Mouse (Mus musculus) left cerebral cortex, postnatal 10 days (tissue): ENCODE results near the gene Fam169a. TPM values are rescaled to one million over a fixed set of nuclear protein-coding genes. Genes with fewer than 3 reads are reported as not detected.
"Not testable (repeated sequence)": the region's sequence is repeated elsewhere in the genome, so short reads cannot be mapped to it uniquely, and the experiment has no call there.

ENCODE experiments used
- DNase-seq, 2 experiments: peaks; one replicate each; pipeline ENCODE4 v3.0.0; 2021 to 2022; ENCODE audit warnings: low spot score in 2 of 2, mixed read lengths in 1 of 2; ENCODE audit errors: extremely low spot score in 1 of 2
- intact Hi-C: fragments of 180-260 bp; cut with DNase I; formaldehyde crosslinking; loops from one replicate; pipeline ENCODE4 v1.15.1; 2025
- total RNA-seq, 2 experiments: library from RNA; stranded (reverse); gene quantifications; 2 replicates each; pipeline ENCODE4 v1.2.3; 2021

Fam169a gene
- total RNA-seq, 2 experiments from 2014 or later: 48.0 to 49.2 TPM

- intact Hi-C loops: no loop called here
- peak in 1 of 2 experiments; percentile 63 for DNase-seq
Observed at GRCm38 (mm10) chr13:97071626-97072241, 4.6 kb downstream of the Fam169a start.

GRCm38 (mm10) chr13:97073497-97073896 is 6.4 kb downstream of the Fam169a start:
- DNase-seq: no peak
- intact Hi-C loops: no loop called here

- DNase-seq: no peak
- intact Hi-C loops: no loop called here
Observed at GRCm38 (mm10) chr13:97077556-97077955, 10.5 kb downstream of the Fam169a start.

GRCm38 (mm10) chr13:97080201-97080600 is 13.1 kb downstream of the Fam169a start:
- intact Hi-C loops: no loop called here
- no peak for DNase-seq

- intact Hi-C loops: no loop called here
- no peak for DNase-seq
Observed at GRCm38 (mm10) chr13:97080615-97081014, 13.5 kb downstream of the Fam169a start.

- DNase-seq: no peak
- intact Hi-C loops: no loop called here
Observed at GRCm38 (mm10) chr13:97082432-97082831, 15.3 kb downstream of the Fam169a start.

GRCm38 (mm10) chr13:97086316-97086715 is 19.2 kb downstream of the Fam169a start:
- DNase-seq: no peak
- intact Hi-C loops: no loop called here

GRCm38 (mm10) chr13:97087421-97087820 is 20.3 kb downstream of the Fam169a start:
- intact Hi-C loops: no loop called here
- DNase-seq: no peak

GRCm38 (mm10) chr13:97088183-97088582 is 21.1 kb downstream of the Fam169a start:
- intact Hi-C loops: no loop called here
- no peak for DNase-seq

- DNase-seq: no peak
- intact Hi-C loops: no loop called here
Observed at GRCm38 (mm10) chr13:97095726-97096125, 28.6 kb downstream of the Fam169a start.

GRCm38 (mm10) chr13:97099187-97099852 is 32.2 kb downstream of the Fam169a start, which contains the start of gene Gm6169:
Gm6169 (minus strand) TSS chr13:97099237.
- intact Hi-C loops: no loop called here

GRCm38 (mm10) chr13:97104996-97105395 is 37.9 kb downstream of the Fam169a start:
- no peak for DNase-seq
- intact Hi-C loops: no loop called here

More at GRCm38 (mm10) chr13:97099187-97099852, 32.2 kb downstream of the Fam169a start, which contains the start of gene Gm6169:
- DNase-seq: peak; percentile 70 to 71

GRCm38 (mm10) chr13:97107721-97108120 is 40.6 kb downstream of the Fam169a start:
- intact Hi-C loops, DNase-seq: not testable (repeated sequence)

- intact Hi-C loops: no loop called here
- no peak for DNase-seq
Observed at GRCm38 (mm10) chr13:97109046-97109445, 42.0 kb downstream of the Fam169a start.

GRCm38 (mm10) chr13:97121341-97121740 is 54.3 kb downstream of the Fam169a start:
- no peak for DNase-seq
- intact Hi-C loops: loop anchor here (5.0 kb wide), 1 partner anchor 36 kb away; no protein-coding TSS in a partner anchor

- DNase-seq, intact Hi-C loops: not testable (repeated sequence)
Observed at GRCm38 (mm10) chr13:97129654-97130053, 62.6 kb downstream of the Fam169a start.

- DNase-seq, intact Hi-C loops: not testable (repeated sequence)
Observed at GRCm38 (mm10) chr13:97130413-97130812, 63.3 kb downstream of the Fam169a start.

GRCm38 (mm10) chr13:97137466-97138400 is 70.6 kb downstream of the Fam169a start, which contains the start of the genes Gfm2 and Nsa2:
Gfm2 (plus strand) TSS chr13:97137937.
Nsa2 (minus strand) TSS chr13:97137937.
- intact Hi-C loops: no loop called here
- peak; percentile 90 to 93 for DNase-seq

- DNase-seq, intact Hi-C loops: not testable (repeated sequence)
Observed at GRCm38 (mm10) chr13:97138404-97138931, 71.4 kb downstream of the Fam169a start.
